Mouse (Mus musculus) thymus, postnatal 10 days (tissue): ENCODE results near the gene Etl4.

Experiments
- DNase-seq, 2 experiments: peaks; one replicate each; pipeline ENCODE4 v3.0.0; 2021; ENCODE audit warnings: low spot score in 2 of 2

Etl4 gene

GRCm38 (mm10) chr2:20443671-20444440 lies 534.3 kb downstream of the Etl4 start:
- no peak for DNase-seq

- no peak for DNase-seq
Observed at GRCm38 (mm10) chr2:20445156-20446155, 535.9 kb downstream of the Etl4 start.

DNA sequence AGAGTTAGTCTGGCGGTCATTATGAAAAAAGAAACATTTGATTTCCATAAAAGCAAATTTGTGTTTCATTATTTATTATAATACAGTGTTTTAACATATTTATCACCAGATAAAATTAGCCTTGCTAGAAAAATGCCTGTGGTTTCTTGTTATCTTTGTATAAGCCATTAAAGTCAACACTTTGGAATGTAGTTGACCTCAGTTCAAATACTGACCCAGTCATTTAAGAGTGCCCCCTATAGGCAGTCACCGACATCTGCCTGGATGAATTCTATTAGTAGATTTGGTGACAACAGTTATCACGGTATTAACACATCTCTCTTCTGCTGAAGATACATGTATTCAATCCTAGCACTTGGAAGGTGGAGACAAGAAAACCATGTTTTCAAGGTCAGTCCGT lies 536.6 kb downstream of the Etl4 start:
- DNase-seq = no peak

- DNase-seq = no peak
Observed at GRCm38 (mm10) chr2:20450945-20451344, 541.4 kb downstream of the Etl4 start.

DNA sequence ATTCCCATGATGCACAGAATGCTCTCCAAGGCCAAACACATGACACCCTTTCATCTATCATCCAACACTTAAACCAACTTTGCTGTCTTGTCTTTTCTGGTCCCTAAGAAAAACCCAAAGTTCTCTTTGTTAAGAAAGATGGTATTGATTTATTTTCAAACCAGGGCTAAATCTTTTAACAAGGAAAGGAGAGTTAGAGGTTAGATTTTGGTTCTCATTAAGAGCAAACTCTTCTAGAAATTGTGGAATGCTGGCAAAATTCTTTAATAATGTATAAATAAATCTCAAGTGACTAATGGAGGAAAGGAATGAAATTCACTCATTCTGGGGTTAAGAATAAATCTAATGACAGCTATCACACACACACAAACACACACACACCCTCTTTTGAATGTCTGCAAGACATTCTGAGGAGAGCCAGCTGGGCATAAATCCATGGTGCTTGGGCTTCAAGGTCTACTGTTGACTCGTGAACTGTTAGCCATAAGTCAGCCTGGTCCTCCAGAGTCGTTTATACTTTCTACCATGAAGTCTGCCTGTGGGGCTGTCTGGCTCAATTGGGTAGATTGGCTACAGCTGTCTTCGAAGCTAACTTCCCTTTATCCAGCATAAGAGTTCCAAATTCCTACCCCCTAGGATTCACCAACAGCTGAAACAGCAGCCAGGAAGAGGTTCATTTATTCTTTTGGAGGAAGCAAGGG lies 544.1 kb downstream of the Etl4 start:
- no peak for DNase-seq

DNA sequence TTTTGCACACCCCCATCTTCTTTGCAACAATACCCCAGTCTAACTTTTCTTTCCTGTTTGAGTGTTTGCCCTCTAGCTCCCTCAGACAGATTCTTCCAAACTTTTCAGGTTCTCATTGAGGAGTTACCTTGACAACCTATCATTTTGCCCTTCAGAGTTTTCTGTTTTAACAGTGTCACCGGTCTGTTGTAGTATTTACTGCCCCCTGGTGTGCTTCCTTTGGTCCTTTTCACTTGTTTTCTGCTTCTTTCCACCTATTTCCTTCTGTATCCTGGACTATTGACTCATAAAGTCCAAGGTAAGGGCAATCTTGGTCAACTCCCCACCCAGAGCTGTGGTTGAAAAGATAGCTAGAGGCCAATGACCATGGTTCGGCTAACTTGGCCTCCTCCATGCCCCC lies 569.6 kb downstream of the Etl4 start:
- no peak for DNase-seq

GRCm38 (mm10) chr2:20486137-20486788 lies 576.7 kb downstream of the Etl4 start:
- no peak for DNase-seq

- DNase-seq = no peak
Observed at GRCm38 (mm10) chr2:20489090-20489489, 579.5 kb downstream of the Etl4 start.

GRCm38 (mm10) chr2:20492125-20492524 lies 582.5 kb downstream of the Etl4 start:
- peak in 1 of 2 experiments; percentile 6 for DNase-seq

- DNase-seq = no peak
Observed at GRCm38 (mm10) chr2:20493806-20494205, 584.2 kb downstream of the Etl4 start.

- DNase-seq = peak in 1 of 2 experiments; percentile 32
Observed at GRCm38 (mm10) chr2:20494666-20495065, 585.1 kb downstream of the Etl4 start.

DNA sequence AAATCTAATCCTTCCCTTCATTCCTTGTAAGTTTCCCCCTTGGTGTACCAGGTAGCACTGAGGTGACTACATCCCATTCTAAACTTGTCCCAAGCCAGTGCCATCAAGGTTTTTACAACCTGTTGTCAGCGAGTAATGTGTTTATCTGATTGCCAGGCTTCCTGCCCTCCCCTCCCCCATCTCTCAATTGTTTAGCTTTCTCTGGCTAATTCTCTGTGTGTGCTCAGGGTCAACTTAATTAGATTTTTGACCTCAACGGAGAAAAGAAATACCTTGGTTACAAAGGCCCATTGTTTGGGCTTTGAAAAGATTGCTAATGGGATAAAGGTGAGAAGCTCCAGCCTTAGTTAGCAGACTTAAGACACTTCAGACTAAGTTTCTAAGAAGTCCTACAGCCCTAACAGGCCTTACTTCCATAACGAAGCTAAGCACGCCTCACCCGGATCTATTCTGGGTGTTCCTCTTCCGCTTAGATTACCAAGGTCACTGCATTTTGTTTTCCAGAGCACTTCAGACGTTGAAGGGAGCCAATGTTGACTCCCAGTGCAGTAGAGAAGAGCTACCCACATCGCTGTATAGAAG lies 586.7 kb downstream of the Etl4 start:
- DNase-seq = no peak

DNA sequence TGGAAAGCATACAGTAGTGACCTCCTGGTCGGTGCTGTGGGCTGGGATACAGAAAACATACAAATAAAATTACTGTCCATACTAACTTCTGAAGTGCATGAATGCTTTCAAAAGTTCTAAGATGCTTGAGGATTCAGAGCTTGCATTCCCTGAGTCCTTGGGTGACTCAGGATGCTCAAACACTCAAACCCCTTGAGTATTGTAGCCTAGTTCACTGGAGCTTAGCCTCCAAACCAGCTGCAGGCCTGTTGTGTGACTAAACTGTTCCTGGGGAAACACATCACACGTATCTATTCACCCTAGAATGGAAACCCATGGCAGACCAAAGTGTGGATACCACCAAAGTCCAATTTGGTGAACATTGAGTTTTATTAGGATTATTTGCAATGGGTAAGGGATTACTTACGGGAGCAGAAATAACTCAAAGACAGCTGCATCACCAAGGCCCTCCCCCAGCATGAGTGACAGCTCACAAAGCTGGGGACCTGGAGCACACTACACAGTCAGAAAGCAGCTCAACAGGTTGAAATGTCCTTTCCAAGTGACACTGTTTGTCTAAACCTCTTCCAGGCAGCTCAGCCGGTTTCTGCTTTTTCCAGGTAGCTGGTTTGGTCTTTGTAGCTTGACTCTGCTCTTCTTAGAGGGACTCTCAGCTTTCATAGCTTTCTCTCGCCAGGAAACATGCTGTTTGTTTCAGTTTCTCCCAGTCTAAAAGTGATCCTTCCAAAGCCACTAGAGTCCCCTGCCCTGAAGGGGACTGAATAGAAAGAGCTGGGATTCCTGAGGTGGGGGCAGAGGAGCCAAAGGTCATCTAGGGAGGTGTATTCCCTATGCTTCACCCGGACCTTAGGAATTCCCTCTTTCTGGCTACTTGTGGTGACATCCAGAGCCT lies 598.5 kb downstream of the Etl4 start:
- DNase-seq = no peak

GRCm38 (mm10) chr2:20508724-20509052 lies 599.1 kb downstream of the Etl4 start:
- DNase-seq = no peak

DNA sequence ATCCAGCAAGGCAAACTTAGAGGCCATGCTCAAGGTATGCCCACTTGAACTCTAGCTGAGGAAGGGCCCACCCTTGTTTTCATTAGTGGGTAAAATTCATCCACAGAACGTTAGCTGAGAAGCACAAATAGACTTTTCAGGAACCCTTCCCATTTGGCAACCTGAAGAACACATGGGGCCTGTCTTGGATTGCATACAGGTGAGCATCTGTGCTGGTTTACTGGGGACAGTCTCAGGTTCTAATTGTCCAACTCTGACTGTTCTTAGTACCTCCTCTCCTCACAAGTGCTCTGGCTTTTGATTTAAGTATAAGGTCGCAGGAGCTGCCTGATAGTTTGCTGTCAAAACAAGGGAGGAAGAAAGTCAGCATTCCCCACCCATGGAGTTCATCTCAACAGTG lies 600.5 kb downstream of the Etl4 start:
- DNase-seq = no peak

- no peak for DNase-seq
Observed at GRCm38 (mm10) chr2:20516270-20516865, 606.8 kb downstream of the Etl4 start.

DNA sequence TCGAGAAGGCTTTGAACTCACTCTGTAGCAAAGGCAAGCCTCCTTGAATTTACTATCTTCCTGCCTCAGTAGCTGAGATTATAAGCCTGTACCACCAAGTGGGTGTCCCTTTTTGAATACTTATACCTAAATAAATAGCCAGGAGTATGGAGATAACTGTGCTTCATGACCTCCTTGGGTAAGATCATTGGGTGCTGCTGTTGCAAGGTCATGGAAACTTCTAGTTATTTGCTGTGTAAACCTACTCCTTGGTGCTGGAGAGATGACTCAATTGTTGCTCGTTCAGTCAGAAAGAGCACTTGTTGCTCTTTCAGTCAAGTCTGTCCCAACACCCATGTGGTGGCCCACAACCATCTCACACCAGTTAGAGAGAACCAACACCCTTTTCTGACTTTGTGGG lies 608.3 kb downstream of the Etl4 start:
- DNase-seq = no peak

GRCm38 (mm10) chr2:20518506-20518905 lies 608.9 kb downstream of the Etl4 start:
- no peak for DNase-seq

DNA sequence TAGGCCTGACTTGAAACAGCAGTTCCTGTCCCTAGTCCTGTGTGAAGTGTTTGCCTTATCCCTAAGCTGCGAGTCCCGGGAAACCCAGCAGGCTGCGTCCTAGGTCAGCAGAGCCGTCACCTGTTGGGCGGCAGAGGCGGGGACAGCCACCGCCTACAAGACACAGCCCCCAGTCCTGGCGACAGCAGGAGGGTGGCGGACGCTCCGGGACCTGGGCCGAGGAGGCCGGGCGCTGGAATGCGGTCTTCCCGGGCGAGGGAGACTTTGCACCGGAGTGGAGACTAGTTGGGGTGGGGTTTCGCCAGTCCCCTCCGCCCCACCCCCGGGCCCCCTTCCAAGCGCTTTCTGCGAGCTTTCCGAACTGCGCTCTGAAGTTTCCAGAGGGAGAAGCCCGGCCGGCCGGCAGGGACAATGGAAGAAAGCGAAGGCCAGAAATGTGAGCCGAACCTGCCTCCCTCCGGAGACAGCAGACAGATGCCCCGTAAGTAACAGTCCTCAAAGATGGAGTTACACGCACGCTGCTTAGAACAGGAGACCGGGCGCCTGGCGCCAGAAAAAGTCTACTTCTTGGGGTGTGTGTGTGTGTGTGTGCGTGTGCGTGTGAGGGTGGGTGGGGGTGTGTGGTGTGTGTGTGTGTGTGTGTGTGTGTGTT lies 610.0 kb downstream of the Etl4 start:
- no peak for DNase-seq
